Mouse (Mus musculus): ENCODE results near the gene Abcc5. TPM values are rescaled to one million over a fixed set of nuclear protein-coding genes. Genes with fewer than 3 reads are reported as not detected.

Abcc5 gene
- polyA plus RNA-seq, 1 experiment from 2014 or later = 59.9 TPM

- 82% methylated on average over 4 of the region's 4 CpGs for WGBS
- Histone ChIP-seq H3K4me3 (replicated peaks; ENCODE audit: low read length) (no peak overlapping the region), H3K4me2 (ENCODE audit: low read depth, low read length) (no peak overlapping the region), H3K4me1 (ENCODE audit: control insufficient read depth, insufficient read depth, low read length) (peaks cover 3% of the 10 kb centered on the region; the same call in 1 of the 2 replicates), H3K27ac (ENCODE audit: low read length) (no peak overlapping the region), H3K27me3 (ENCODE audit: control insufficient read depth, insufficient read depth, low read length) (no peaks in the 10 kb centered on the region), H3K9me3 (replicated peaks; ENCODE audit: control insufficient read depth, low read length) (no peaks in the 10 kb centered on the region), H3K9ac (ENCODE audit: low read length) (no peak overlapping the region), H3K36me3 (ENCODE audit: control insufficient read depth, insufficient read depth, low read length) (no peaks in the 10 kb centered on the region)
- no peak for ATAC-seq (ENCODE audit: insufficient read depth, low FRiP score)
These were observed 103.9 kb downstream of the Abcc5 start for GRCm38 (mm10) chr16:20322274-20322673.

DNA sequence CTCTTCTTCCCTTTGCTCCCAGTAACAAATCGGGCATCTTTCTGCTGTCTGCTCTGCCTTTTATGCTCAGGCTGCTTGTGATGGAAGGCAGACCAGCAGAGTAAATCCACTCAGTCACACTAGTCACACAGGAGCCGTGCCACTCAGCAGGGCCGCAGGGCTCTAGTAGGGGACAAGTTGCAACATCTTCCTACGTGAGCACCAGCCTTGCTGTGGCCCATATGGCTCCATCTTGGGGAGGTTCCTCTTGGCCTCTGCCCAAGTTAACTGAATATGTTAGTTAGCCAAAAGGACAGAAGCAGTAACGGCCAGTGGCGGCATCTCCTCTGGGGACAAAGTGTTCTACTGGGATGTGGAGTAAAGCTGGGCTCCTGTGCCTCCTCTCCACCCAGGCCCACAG, 109.4 kb downstream of the Abcc5 start:
- no peaks in the 10 kb centered on the region for H3K4me1 ChIP-seq (ENCODE audit: control insufficient read depth, insufficient read depth, low read length)
- 73% methylated on average over 6 of the region's 6 CpGs for WGBS

DNA sequence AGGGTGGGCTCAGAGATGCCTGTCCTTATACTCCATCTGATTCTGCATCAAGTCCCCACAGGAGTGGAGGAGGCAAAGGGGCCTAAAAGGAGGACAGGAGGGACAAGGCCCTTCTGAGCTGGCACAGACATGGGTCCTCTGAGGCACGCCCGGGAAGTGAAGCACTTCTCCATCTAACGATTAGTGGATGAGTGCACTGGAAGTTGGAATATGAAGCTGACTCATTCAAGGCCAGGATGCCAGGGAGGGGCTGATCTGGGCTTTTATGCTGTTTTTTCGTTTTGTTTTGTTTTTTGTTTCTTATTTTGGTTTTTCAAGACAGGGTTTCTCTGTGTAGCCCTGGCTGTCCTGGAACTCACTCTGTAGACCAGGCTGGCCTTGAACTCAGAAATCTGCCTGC, 110.9 kb downstream of the Abcc5 start:
- 84% methylated on average over 4 of the region's 4 CpGs for WGBS
- no peaks in the 10 kb centered on the region for H3K9me3 ChIP-seq (replicated peaks; ENCODE audit: control insufficient read depth, low read length)
- no peak for ATAC-seq (ENCODE audit: insufficient read depth, low FRiP score)

More for the DNA sequence above, 109.4 kb downstream of the Abcc5 start:
- Histone ChIP-seq H3K9me3 (replicated peaks; ENCODE audit: control insufficient read depth, low read length) (no peaks in the 10 kb centered on the region), H3K27ac (ENCODE audit: low read length) (no peak overlapping the region), H3K27me3 (ENCODE audit: control insufficient read depth, insufficient read depth, low read length) (no peaks in the 10 kb centered on the region; the same call in 1 of the 2 replicates), H3K9ac (ENCODE audit: low read length) (no peak overlapping the region), H3K4me3 (replicated peaks; ENCODE audit: low read length) (no peak overlapping the region), H3K4me2 (ENCODE audit: low read depth, low read length) (no peak overlapping the region), H3K36me3 (ENCODE audit: control insufficient read depth, insufficient read depth, low read length) (no peaks in the 10 kb centered on the region)
- ATAC-seq (ENCODE audit: insufficient read depth, low FRiP score) = no peak

DNA sequence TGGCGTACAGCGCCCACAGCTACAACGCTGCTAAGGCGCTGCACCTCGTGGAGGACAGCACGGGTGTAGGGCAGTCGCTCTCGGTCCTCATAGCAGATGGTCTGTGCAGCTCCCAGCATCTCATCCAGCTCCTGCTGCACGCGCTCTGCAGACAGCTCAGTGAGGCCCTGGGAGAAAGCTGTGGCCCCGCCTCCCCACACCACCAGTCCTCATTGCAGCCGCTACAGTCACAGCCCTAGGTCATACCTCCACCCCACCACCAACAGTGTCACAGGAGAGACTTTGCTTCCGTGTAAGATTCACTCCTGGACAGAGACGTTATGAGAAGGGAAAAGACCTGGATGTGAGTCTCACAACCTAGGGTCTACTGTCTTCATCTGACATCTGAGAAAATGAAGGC, 113.9 kb downstream of the Abcc5 start:
- Histone ChIP-seq H3K4me2 (ENCODE audit: low read depth, low read length) (no peak overlapping the region), H3K36me3 (ENCODE audit: control insufficient read depth, insufficient read depth, low read length) (no peaks in the 10 kb centered on the region), H3K9ac (ENCODE audit: low read length) (peak overlapping the region; percentile 7; the same call in 1 of the 2 replicates), H3K27me3 (ENCODE audit: control insufficient read depth, insufficient read depth, low read length) (no peaks in the 10 kb centered on the region; the same call in 1 of the 2 replicates), H3K4me3 (replicated peaks; ENCODE audit: low read length) (no peak overlapping the region), H3K9me3 (replicated peaks; ENCODE audit: control insufficient read depth, low read length) (no peaks in the 10 kb centered on the region), H3K4me1 (ENCODE audit: control insufficient read depth, insufficient read depth, low read length) (no peaks in the 10 kb centered on the region), H3K27ac (ENCODE audit: low read length) (no peak overlapping the region)
- WGBS = 68% methylated on average over 14 of the region's 14 CpGs
- ATAC-seq (ENCODE audit: insufficient read depth, low FRiP score) = no peak

More for the DNA sequence above, 110.9 kb downstream of the Abcc5 start:
- Histone ChIP-seq H3K9ac (ENCODE audit: low read length) (no peak overlapping the region), H3K4me2 (ENCODE audit: low read depth, low read length) (no peak overlapping the region), H3K4me1 (ENCODE audit: control insufficient read depth, insufficient read depth, low read length) (no peaks in the 10 kb centered on the region), H3K27ac (ENCODE audit: low read length) (no peak overlapping the region), H3K36me3 (ENCODE audit: control insufficient read depth, insufficient read depth, low read length) (no peaks in the 10 kb centered on the region), H3K27me3 (ENCODE audit: control insufficient read depth, insufficient read depth, low read length) (no peaks in the 10 kb centered on the region; the same call in 1 of the 2 replicates), H3K4me3 (replicated peaks; ENCODE audit: low read length) (no peak overlapping the region)

DNA sequence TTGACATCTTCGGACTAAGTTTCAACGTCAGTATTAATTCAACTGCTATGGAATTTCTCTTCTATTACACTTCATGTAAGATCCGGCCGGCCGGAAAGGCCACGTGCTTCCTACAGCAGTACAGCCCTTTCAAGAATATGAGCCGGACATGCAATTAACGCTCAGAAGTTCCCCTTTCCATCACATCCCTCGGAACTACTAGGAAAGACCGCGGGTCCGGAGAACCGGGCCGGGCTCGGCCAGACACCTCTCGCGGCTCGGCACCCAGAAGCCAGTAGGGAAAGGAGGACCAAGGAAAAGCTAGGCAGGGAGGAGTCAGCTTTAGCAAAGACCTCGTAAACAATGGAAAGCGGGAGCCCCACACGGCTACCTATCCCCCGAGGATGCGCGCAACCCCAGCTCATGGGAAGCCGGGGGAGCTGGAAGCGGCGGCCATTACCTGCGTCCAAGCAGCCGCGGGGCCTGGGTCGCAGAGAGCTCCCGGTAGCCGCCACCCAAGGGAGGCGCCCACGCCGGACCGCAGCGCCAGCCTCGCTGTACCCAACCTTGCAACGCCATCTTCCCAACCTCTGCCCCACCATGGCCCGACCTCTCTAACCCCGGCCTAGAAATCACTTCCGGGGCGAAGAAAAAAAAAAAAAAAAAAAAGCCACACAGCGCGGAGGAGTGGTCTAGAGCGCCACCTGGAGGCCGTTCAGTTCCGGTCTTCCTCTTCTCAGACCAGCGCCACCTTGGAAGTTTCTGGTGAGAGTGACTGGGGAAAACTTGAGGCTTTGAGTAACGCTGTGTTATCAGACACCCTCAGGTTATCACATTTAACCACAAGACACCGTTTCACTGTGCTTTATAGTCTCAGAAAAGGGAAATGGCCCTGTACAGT, 124.2 kb downstream of the Abcc5 start, which contains the start of gene Parl:
Gene Parl, minus strand, starts transcription at position 618 of the 880 bp plus-strand sequence.
- Histone ChIP-seq H3K9ac (ENCODE audit: low read length) (peak within 1 kb of the TSS; percentile 83), H3K4me1 (ENCODE audit: control insufficient read depth, insufficient read depth, low read length) (peaks cover 14% of the 10 kb centered on the region), H3K4me2 (ENCODE audit: low read depth, low read length) (peak within 1 kb of the TSS; percentile 63), H3K27me3 (ENCODE audit: control insufficient read depth, insufficient read depth, low read length) (no peaks in the 10 kb centered on the region), H3K27ac (ENCODE audit: low read length) (peak within 1 kb of the TSS; percentile 77), H3K36me3 (ENCODE audit: control insufficient read depth, insufficient read depth, low read length) (no peaks in the 10 kb centered on the region), H3K4me3 (replicated peaks; ENCODE audit: low read length) (peak within 1 kb of the TSS; percentile 78), H3K9me3 (replicated peaks; ENCODE audit: control insufficient read depth, low read length) (no peaks in the 10 kb centered on the region)
- peak; percentile 88 for ATAC-seq (ENCODE audit: insufficient read depth, low FRiP score)
- WGBS = under 1% methylated on average over 52 of the region's 52 CpGs

GRCm38 (mm10) chr16:20300076-20300475, 126.1 kb downstream of the Abcc5 start:
- Histone ChIP-seq H3K27me3 (ENCODE audit: control insufficient read depth, insufficient read depth, low read length) (no peaks in the 10 kb centered on the region), H3K4me1 (ENCODE audit: control insufficient read depth, insufficient read depth, low read length) (peaks cover 14% of the 10 kb centered on the region), H3K27ac (ENCODE audit: low read length) (no peak overlapping the region), H3K4me2 (ENCODE audit: low read depth, low read length) (no peak overlapping the region), H3K4me3 (replicated peaks; ENCODE audit: low read length) (no peak overlapping the region), H3K9ac (ENCODE audit: low read length) (no peak overlapping the region), H3K9me3 (replicated peaks; ENCODE audit: control insufficient read depth, low read length) (no peaks in the 10 kb centered on the region), H3K36me3 (ENCODE audit: control insufficient read depth, insufficient read depth, low read length) (no peaks in the 10 kb centered on the region)
- no peak for ATAC-seq (ENCODE audit: insufficient read depth, low FRiP score)
- WGBS = 86% methylated on average over 2 of the region's 2 CpGs

Other genes starting within 250 kb of the Abcc5 start
- 0.40 and 0.41 TPM in 2 replicates for gene Map6d1, start 185.0 kb downstream of the Abcc5 start, polyA plus RNA-seq (2015; fragmentation: Nextera tagmentation; extraction: Ambion mirVana)
- 76.4 and 90.7 TPM in 2 replicates for gene Parl, start 124.0 kb downstream of the Abcc5 start, polyA plus RNA-seq (2015; fragmentation: Nextera tagmentation; extraction: Ambion mirVana)
- not detected in 2 replicates for gene Cyp2ab1, start 101.0 kb downstream of the Abcc5 start, polyA plus RNA-seq (2015; fragmentation: Nextera tagmentation; extraction: Ambion mirVana)
- 93.0 and 94.7 TPM in 2 replicates for gene Eif2b5, start 72.4 kb upstream of the Abcc5 start, polyA plus RNA-seq (2015; fragmentation: Nextera tagmentation; extraction: Ambion mirVana)
- 17.4 and 17.6 TPM in 2 replicates for gene Dvl3, start 90.6 kb upstream of the Abcc5 start, polyA plus RNA-seq (2015; fragmentation: Nextera tagmentation; extraction: Ambion mirVana)
- 565 and 588 TPM in 2 replicates for gene Ap2m1, start 109.1 kb upstream of the Abcc5 start, polyA plus RNA-seq (2015; fragmentation: Nextera tagmentation; extraction: Ambion mirVana)
- gene Abcf3, start 122.2 kb upstream of the Abcc5 start, polyA plus RNA-seq (2015; fragmentation: Nextera tagmentation; extraction: Ambion mirVana) = 55.0 and 63.1 TPM in 2 replicates
- 3.8 and 4.2 TPM in 2 replicates for gene Vwa5b2, start 163.1 kb upstream of the Abcc5 start, polyA plus RNA-seq (2015; fragmentation: Nextera tagmentation; extraction: Ambion mirVana)
- 26.0 and 30.7 TPM in 2 replicates for gene Eef1akmt4, start 185.2 kb upstream of the Abcc5 start, polyA plus RNA-seq (2015; fragmentation: Nextera tagmentation; extraction: Ambion mirVana)
- gene Gm49333, start 185.2 kb upstream of the Abcc5 start, polyA plus RNA-seq (2015; fragmentation: Nextera tagmentation; extraction: Ambion mirVana) = 0.14 TPM in 1 of 2 replicates, not detected in the other
- 34.0 and 38.2 TPM in 2 replicates for gene Alg3, start 185.3 kb upstream of the Abcc5 start, polyA plus RNA-seq (2015; fragmentation: Nextera tagmentation; extraction: Ambion mirVana)
- 0.40 and 0.64 TPM in 2 replicates for gene Camk2n2, start 194.9 kb upstream of the Abcc5 start, polyA plus RNA-seq (2015; fragmentation: Nextera tagmentation; extraction: Ambion mirVana)
- 2.4 and 2.6 TPM in 2 replicates for gene Ece2, start 203.4 kb upstream of the Abcc5 start, polyA plus RNA-seq (2015; fragmentation: Nextera tagmentation; extraction: Ambion mirVana)
- gene Psmd2, start 225.3 kb upstream of the Abcc5 start, polyA plus RNA-seq (2015; fragmentation: Nextera tagmentation; extraction: Ambion mirVana) = 291 and 307 TPM in 2 replicates
- gene Eif4g1, start 241.9 kb upstream of the Abcc5 start, polyA plus RNA-seq (2015; fragmentation: Nextera tagmentation; extraction: Ambion mirVana) = 144 and 155 TPM in 2 replicates

Data from stomach, embryonic 16.5 days (tissue).